Mouse (Mus musculus) G1E (cell line): ENCODE results near the gene 4930513O06Rik.

Experiments used
- CTCF ChIP-seq: IDR thresholded peaks from 2 replicates; pipeline ENCODE4 v1.5.1; 2012; ENCODE audit warnings: low read depth, low read length, inconsistent platforms, mixed read lengths
- GATA1 ChIP-seq: IDR thresholded peaks from 2 replicates; pipeline ENCODE4 v1.6.1; 2012; ENCODE audit warnings: borderline replicate concordance, low read length, inconsistent platforms, mixed read lengths
- GATA2 ChIP-seq: IDR thresholded peaks from 2 replicates; pipeline ENCODE4 v1.6.1; 2012; ENCODE audit warnings: low read depth, low read length, inconsistent platforms, borderline replicate concordance
- TAL1 ChIP-seq: conservative IDR thresholded peaks from 2 replicates; pipeline ENCODE4 v1.6.1; 2012; ENCODE audit warnings: low read depth, low read length, inconsistent platforms, mixed read lengths

- no peak for TF ChIP-seq CTCF
- no peak for TF ChIP-seq GATA1
- TF ChIP-seq TAL1, result no peak
- TF ChIP-seq GATA2, result no peak
These were observed 22.0 kb upstream of the 4930513O06Rik start for GRCm38 (mm10) chrX:139064078-139064477.
